Mouse (Mus musculus) neural tube, embryonic 13.5 days (tissue): ENCODE results near the gene Taf8. TPM values are rescaled to one million over a fixed set of nuclear protein-coding genes. Genes with fewer than 3 reads are reported as not detected.
"Not testable (repeated sequence)": the region's sequence is repeated elsewhere in the genome, so short reads cannot be mapped to it uniquely, and the experiment has no call there.

ENCODE experiments used
- ATAC-seq: fragments of 200-750 bp; cut with Nextera tagmentation; 2 replicates; pipeline ENCODE4 v1.8.0; 2017; ENCODE audit warnings: low read depth, mild to moderate bottlenecking, moderate TSS enrichment, moderate library complexity
- H3K27ac ChIP-seq: fragments of 300-500 bp; sonication (generic); replicated peaks from 2 replicates; pipeline ENCODE4 v1.5.1; 2015; ENCODE audit warnings: moderate library complexity, mild to moderate bottlenecking, inconsistent platforms
- H3K27me3 ChIP-seq: fragments of 300-500 bp; sonication (generic); 2 replicates; pipeline ENCODE4 v1.6.1; 2015; ENCODE audit warnings: mild to moderate bottlenecking, inconsistent platforms
- H3K36me3 ChIP-seq: fragments of 300-500 bp; sonication (generic); 2 replicates; pipeline ENCODE4 v1.6.1; 2015; ENCODE audit warnings: mild to moderate bottlenecking, inconsistent platforms
- H3K4me1 ChIP-seq: fragments of 300-500 bp; sonication (generic); replicated peaks from 2 replicates; pipeline ENCODE4 v1.6.1; 2015; ENCODE audit warnings: inconsistent platforms
- H3K4me2 ChIP-seq: fragments of 300-500 bp; sonication (generic); 2 replicates; pipeline ENCODE4 v1.6.1; 2015; ENCODE audit warnings: inconsistent platforms, mild to moderate bottlenecking, moderate library complexity
- H3K4me3 ChIP-seq: fragments of 300-500 bp; sonication (generic); 2 replicates; pipeline ENCODE4 v1.5.1; 2015; ENCODE audit warnings: mild to moderate bottlenecking, inconsistent platforms
- H3K9ac ChIP-seq: fragments of 300-500 bp; sonication (generic); 2 replicates; pipeline ENCODE4 v1.6.1; 2015; ENCODE audit warnings: moderate library complexity, mild to moderate bottlenecking, inconsistent platforms
- H3K9me3 ChIP-seq: fragments of 300-500 bp; sonication (generic); 2 replicates; pipeline ENCODE4 v1.6.1; 2016; ENCODE audit warnings: inconsistent platforms
- WGBS: fragments of 180-500 bp; shearing (Covaris S2); methylation state at CpG from one replicate; pipeline ENCODE4 v1.1.7; 2015; 5-methylcytosine and 5-hydroxymethylcytosine counted together
- polyA plus RNA-seq: library from polyadenylated mRNA; unstranded; fragments of >200 nt; fragmentation: Nextera tagmentation; extraction: Ambion mirVana; gene quantifications from 2 replicates; pipeline ENCODE4 v1.2.1, GENCODE M21; 2015

Taf8 gene
- polyA plus RNA-seq, 1 experiment from 2014 or later, result 23.2 TPM

GRCm38 (mm10) chr17:47503689-47504088 lies 1.6 kb upstream of the Taf8 start:
- no peaks in the 10 kb centered on the region for H3K27me3 ChIP-seq
- no peak overlapping the region for H3K27ac ChIP-seq
- ATAC-seq, result no peak
- H3K36me3 ChIP-seq, result peaks cover 17% of the 10 kb centered on the region
- H3K4me2 ChIP-seq, result no peak overlapping the region
- no peaks in the 10 kb centered on the region for H3K9me3 ChIP-seq
- no peak overlapping the region for H3K4me3 ChIP-seq
- H3K9ac ChIP-seq, result no peak overlapping the region
- H3K4me1 ChIP-seq, result peaks cover 30% of the 10 kb centered on the region

- H3K9ac ChIP-seq, H3K9me3 ChIP-seq, ATAC-seq, H3K27ac ChIP-seq, H3K27me3 ChIP-seq: not testable (repeated sequence)
- Histone ChIP-seq H3K4me1 (peaks cover 27% of the 10 kb centered on the region), H3K36me3 (peaks cover 25% of the 10 kb centered on the region), H3K4me3 (peak overlapping the region; percentile 68; the same call in 1 of the 2 replicates), H3K4me2 (peak overlapping the region; percentile 65)
- WGBS, result 79% methylated on average over 6 of the region's 6 CpGs
Observed at GRCm38 (mm10) chr17:47502707-47503045, 584 bp upstream of the Taf8 start.

- Histone ChIP-seq H3K4me3 (peak overlapping the region; percentile 68), H3K4me1 (peaks cover 23% of the 10 kb centered on the region), H3K9ac (peak overlapping the region; percentile 78), H3K27me3 (no peaks in the 10 kb centered on the region), H3K27ac (peak overlapping the region; percentile 68; the same call in 1 of the 2 replicates), H3K36me3 (peaks cover 34% of the 10 kb centered on the region), H3K9me3 (no peaks in the 10 kb centered on the region), H3K4me2 (peak overlapping the region; percentile 65)
- 12% methylated on average over 11 of the region's 11 CpGs for WGBS
- ATAC-seq, result peak; percentile 11; the same call in 1 of the 2 replicates
Observed at GRCm38 (mm10) chr17:47501531-47501930, 561 bp downstream of the Taf8 start.

- Histone ChIP-seq H3K36me3 (peaks cover 95% of the 10 kb centered on the region), H3K4me3 (no peak overlapping the region), H3K27me3 (no peaks in the 10 kb centered on the region), H3K4me2 (no peak overlapping the region), H3K4me1 (no peaks in the 10 kb centered on the region), H3K27ac (no peak overlapping the region), H3K9ac (no peak overlapping the region), H3K9me3 (no peaks in the 10 kb centered on the region)
- ATAC-seq, result no peak
- 92% methylated on average over 11 of the region's 11 CpGs for whole genome bisulfite sequencing
Observed at GRCm38 (mm10) chr17:47494132-47494531, 8.0 kb downstream of the Taf8 start.

- no peak for ATAC-seq
- no peak overlapping the region for H3K4me2 ChIP-seq
- no peak overlapping the region for H3K4me3 ChIP-seq
- no peaks in the 10 kb centered on the region for H3K4me1 ChIP-seq
- H3K36me3 ChIP-seq, result peaks cover 96% of the 10 kb centered on the region
- no peaks in the 10 kb centered on the region for H3K27me3 ChIP-seq
- H3K27ac ChIP-seq, result no peak overlapping the region
- H3K9ac ChIP-seq, result no peak overlapping the region
- no peaks in the 10 kb centered on the region for H3K9me3 ChIP-seq
- 92% methylated on average over 6 of the region's 6 CpGs for WGBS
Observed at GRCm38 (mm10) chr17:47493653-47494052, 8.4 kb downstream of the Taf8 start.

GRCm38 (mm10) chr17:47492731-47493130 lies 9.4 kb downstream of the Taf8 start:
- Histone ChIP-seq H3K9me3 (no peaks in the 10 kb centered on the region), H3K4me2 (no peak overlapping the region), H3K4me3 (no peak overlapping the region), H3K27me3 (no peaks in the 10 kb centered on the region), H3K36me3 (peaks cover 90% of the 10 kb centered on the region), H3K27ac (no peak overlapping the region), H3K4me1 (no peaks in the 10 kb centered on the region), H3K9ac (no peak overlapping the region)
- 83% methylated on average over 6 of the region's 6 CpGs for WGBS
- no peak for ATAC-seq

GRCm38 (mm10) chr17:47490791-47491190 lies 11.3 kb downstream of the Taf8 start:
- 78% methylated on average over 9 of the region's 9 CpGs for WGBS
- Histone ChIP-seq H3K4me3 (no peak overlapping the region), H3K9ac (no peak overlapping the region), H3K27ac (no peak overlapping the region), H3K36me3 (peaks cover 73% of the 10 kb centered on the region), H3K27me3 (no peaks in the 10 kb centered on the region), H3K4me2 (no peak overlapping the region), H3K4me1 (peaks cover 3% of the 10 kb centered on the region), H3K9me3 (no peaks in the 10 kb centered on the region)
- ATAC-seq, result no peak

GRCm38 (mm10) chr17:47485791-47486190 lies 16.3 kb downstream of the Taf8 start:
- H3K4me3 ChIP-seq, result no peak overlapping the region
- peaks cover 18% of the 10 kb centered on the region for H3K4me1 ChIP-seq
- H3K36me3 ChIP-seq, result peaks cover 23% of the 10 kb centered on the region
- WGBS, result 77% methylated on average over 3 of the region's 3 CpGs
- ATAC-seq, result no peak
- no peak overlapping the region for H3K9ac ChIP-seq
- no peaks in the 10 kb centered on the region for H3K27me3 ChIP-seq
- H3K27ac ChIP-seq, result no peak overlapping the region
- H3K4me2 ChIP-seq, result no peak overlapping the region
- H3K9me3 ChIP-seq, result no peaks in the 10 kb centered on the region

GRCm38 (mm10) chr17:47484993-47485392 lies 17.1 kb downstream of the Taf8 start:
- Histone ChIP-seq H3K9ac (no peak overlapping the region), H3K27ac (no peak overlapping the region; the same call in 1 of the 2 replicates), H3K4me1 (peaks cover 18% of the 10 kb centered on the region), H3K4me2 (no peak overlapping the region), H3K9me3 (no peaks in the 10 kb centered on the region), H3K4me3 (no peak overlapping the region), H3K36me3 (peaks cover 15% of the 10 kb centered on the region), H3K27me3 (no peaks in the 10 kb centered on the region)
- 7% methylated on average over 3 of the region's 3 CpGs for WGBS
- ATAC-seq, result no peak

- peak; percentile 54 for ATAC-seq
- Histone ChIP-seq H3K27me3 (no peaks in the 10 kb centered on the region), H3K4me3 (no peak overlapping the region), H3K9ac (no peak overlapping the region), H3K9me3 (no peaks in the 10 kb centered on the region), H3K4me2 (no peak overlapping the region), H3K4me1 (peaks cover 18% of the 10 kb centered on the region), H3K36me3 (peaks cover 9% of the 10 kb centered on the region), H3K27ac (no peak overlapping the region; the same call in none of the 2 replicates)
- WGBS, result 0% methylated on average over 1 of the region's 1 CpGs
Observed at GRCm38 (mm10) chr17:47484241-47484921, 17.7 kb downstream of the Taf8 start.

- H3K27me3 ChIP-seq, result no peaks in the 10 kb centered on the region
- no peak overlapping the region for H3K4me2 ChIP-seq
- H3K4me3 ChIP-seq, result no peak overlapping the region
- WGBS, result 47% methylated on average over 2 of the region's 2 CpGs
- no peak for ATAC-seq
- no peaks in the 10 kb centered on the region for H3K36me3 ChIP-seq
- H3K27ac ChIP-seq, result no peak overlapping the region
- H3K9me3 ChIP-seq, result no peaks in the 10 kb centered on the region
- peaks cover 18% of the 10 kb centered on the region for H3K4me1 ChIP-seq
- no peak overlapping the region for H3K9ac ChIP-seq
Observed at GRCm38 (mm10) chr17:47482401-47482800, 19.7 kb downstream of the Taf8 start.

- 86% methylated on average over 3 of the region's 3 CpGs for WGBS
Observed at GRCm38 (mm10) chr17:47479887-47480286, 22.2 kb downstream of the Taf8 start.

GRCm38 (mm10) chr17:47475714-47476113 lies 26.4 kb downstream of the Taf8 start:
- WGBS, result 62% methylated on average over 3 of the region's 3 CpGs
- no peak overlapping the region for H3K4me3 ChIP-seq
- H3K36me3 ChIP-seq, result no peaks in the 10 kb centered on the region
- H3K4me1 ChIP-seq, result peaks cover 3% of the 10 kb centered on the region
- no peaks in the 10 kb centered on the region for H3K27me3 ChIP-seq
- H3K9ac ChIP-seq, result no peak overlapping the region
- no peaks in the 10 kb centered on the region for H3K9me3 ChIP-seq
- no peak overlapping the region for H3K4me2 ChIP-seq
- no peak for ATAC-seq
- no peak overlapping the region for H3K27ac ChIP-seq

More at GRCm38 (mm10) chr17:47479887-47480286, 22.2 kb downstream of the Taf8 start:
- Histone ChIP-seq H3K27ac (no peak overlapping the region), H3K4me1 (peaks cover 8% of the 10 kb centered on the region; the same call in 1 of the 2 replicates), H3K4me2 (no peak overlapping the region), H3K4me3 (no peak overlapping the region), H3K9me3 (no peaks in the 10 kb centered on the region), H3K36me3 (no peaks in the 10 kb centered on the region), H3K9ac (no peak overlapping the region), H3K27me3 (no peaks in the 10 kb centered on the region)
- no peak for ATAC-seq
